Mouse (Mus musculus) right cerebral cortex, adult 2 months (tissue): ENCODE data around the gene Gm21977.
"Not testable (repeated sequence)": the region's sequence is repeated elsewhere in the genome, so short reads cannot be mapped to it uniquely, and the experiment has no call there.

Experiments
- DNase-seq, 2 experiments: peaks; one replicate each; pipeline ENCODE4 v3.0.0; 2021 to 2022; ENCODE audit warnings: low spot score in 2 of 2

Gene Gm21977

DNA sequence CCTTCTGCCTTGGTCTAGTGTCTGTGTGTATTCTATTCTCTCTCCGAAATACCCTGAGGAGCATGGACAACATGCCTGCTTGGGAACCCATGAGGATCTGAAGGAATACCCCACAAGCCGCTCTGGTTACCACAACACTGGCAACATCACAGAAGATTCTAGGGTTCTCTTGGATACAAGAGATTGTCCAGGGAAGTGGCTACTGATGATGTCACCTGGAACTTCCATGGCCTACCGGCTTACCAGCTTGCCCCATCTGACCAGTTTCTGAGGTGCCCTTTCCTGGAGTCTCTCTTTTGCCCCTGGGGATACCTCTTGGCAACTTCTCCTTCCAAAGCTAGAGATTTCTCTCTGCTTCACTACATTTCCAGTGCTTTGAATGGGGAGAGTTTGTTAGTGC is at the start of gene Gm21977:
Gene Gm21977, minus strand, starts transcription at position 101 of the 400 bp plus-strand sequence.
- DNase-seq: not testable (repeated sequence)
